Mouse (Mus musculus): ENCODE measurements around the gene Cpm. TPM values are rescaled to one million over a fixed set of nuclear protein-coding genes. Genes with fewer than 3 reads are reported as not detected.

Gene Cpm
- polyA plus RNA-seq, 1 experiment from 2014 or later, result 6.2 TPM

GRCm38 (mm10) chr10:117651587-117652377, 22.5 kb downstream of the Cpm start:
- Histone ChIP-seq H3K4me3 (no peak overlapping the region), H3K27me3 (no peaks in the 10 kb centered on the region), H3K9ac (no peak overlapping the region), H3K27ac (replicated peaks) (no peak overlapping the region), H3K36me3 (no peaks in the 10 kb centered on the region), H3K9me3 (no peaks in the 10 kb centered on the region), H3K4me1 (replicated peaks) (peaks cover 7% of the 10 kb centered on the region), H3K4me2 (no peak overlapping the region)
- 76% methylated on average over 10 of the region's 10 CpGs for WGBS
- no peak for ATAC-seq (ENCODE audit: low read depth)

GRCm38 (mm10) chr10:117652378-117652774, 23.1 kb downstream of the Cpm start:
- Histone ChIP-seq H3K4me1 (replicated peaks) (peaks cover 2% of the 10 kb centered on the region), H3K36me3 (no peaks in the 10 kb centered on the region), H3K4me3 (no peak overlapping the region), H3K27ac (replicated peaks) (no peak overlapping the region), H3K4me2 (no peak overlapping the region), H3K9ac (no peak overlapping the region), H3K9me3 (no peaks in the 10 kb centered on the region), H3K27me3 (no peaks in the 10 kb centered on the region)
- no peak for ATAC-seq (ENCODE audit: low read depth)
- 92% methylated on average over 4 of the region's 4 CpGs for WGBS

- 90% methylated on average over 8 of the region's 8 CpGs for WGBS
These were observed 23.9 kb downstream of the Cpm start for GRCm38 (mm10) chr10:117652930-117653778.

DNA sequence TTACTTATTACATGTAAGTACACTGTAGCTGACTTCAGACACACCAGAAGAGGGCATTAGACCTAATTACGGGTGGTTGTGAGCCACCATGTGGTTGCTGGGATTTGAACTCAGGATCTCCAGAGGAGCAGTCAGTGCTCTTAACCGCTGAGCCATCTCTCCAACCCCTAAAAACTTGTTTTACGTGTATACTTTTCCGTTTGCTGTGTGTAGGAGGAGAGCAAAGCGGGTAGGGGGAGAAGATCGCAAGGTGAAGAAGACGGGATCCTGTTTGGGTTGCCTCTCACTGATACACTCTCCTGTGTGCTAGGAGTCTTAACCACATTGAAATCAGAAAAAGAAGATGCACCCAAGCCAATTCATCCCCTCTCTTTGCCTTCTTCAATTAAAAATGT, 24.5 kb downstream of the Cpm start:
- Histone ChIP-seq H3K4me2 (no peak overlapping the region), H3K4me1 (replicated peaks) (no peaks in the 10 kb centered on the region), H3K36me3 (no peaks in the 10 kb centered on the region), H3K27ac (replicated peaks) (no peak overlapping the region), H3K9ac (no peak overlapping the region), H3K9me3 (no peaks in the 10 kb centered on the region), H3K4me3 (no peak overlapping the region), H3K27me3 (no peaks in the 10 kb centered on the region)
- no peak for ATAC-seq (ENCODE audit: low read depth)
- 93% methylated on average over 7 of the region's 7 CpGs for whole genome bisulfite sequencing

More at GRCm38 (mm10) chr10:117652930-117653778, 23.9 kb downstream of the Cpm start:
- H3K9ac ChIP-seq, result no peak overlapping the region
- no peak overlapping the region for H3K4me2 ChIP-seq
- H3K36me3 ChIP-seq, result no peaks in the 10 kb centered on the region
- no peaks in the 10 kb centered on the region for H3K27me3 ChIP-seq
- ATAC-seq (ENCODE audit: low read depth), result no peak
- no peak overlapping the region for H3K4me3 ChIP-seq
- H3K9me3 ChIP-seq, result no peaks in the 10 kb centered on the region
- no peaks in the 10 kb centered on the region for H3K4me1 ChIP-seq (replicated peaks)
- H3K27ac ChIP-seq (replicated peaks), result no peak overlapping the region

- Histone ChIP-seq H3K36me3 (no peaks in the 10 kb centered on the region), H3K9me3 (no peaks in the 10 kb centered on the region), H3K27me3 (no peaks in the 10 kb centered on the region), H3K4me1 (replicated peaks) (no peaks in the 10 kb centered on the region), H3K27ac (replicated peaks) (no peak overlapping the region), H3K4me3 (no peak overlapping the region), H3K9ac (no peak overlapping the region), H3K4me2 (no peak overlapping the region)
- ATAC-seq (ENCODE audit: low read depth), result no peak
- WGBS, result 86% methylated on average over 3 of the region's 3 CpGs
These were observed 25.4 kb downstream of the Cpm start for GRCm38 (mm10) chr10:117654576-117655123.

GRCm38 (mm10) chr10:117655460-117655859, 26.2 kb downstream of the Cpm start:
- no peak for ATAC-seq (ENCODE audit: low read depth)
- Histone ChIP-seq H3K4me1 (replicated peaks) (no peaks in the 10 kb centered on the region), H3K27ac (replicated peaks) (no peak overlapping the region), H3K4me3 (no peak overlapping the region), H3K36me3 (no peaks in the 10 kb centered on the region), H3K9ac (no peak overlapping the region), H3K27me3 (no peaks in the 10 kb centered on the region), H3K4me2 (no peak overlapping the region), H3K9me3 (no peaks in the 10 kb centered on the region)
- 93% methylated on average over 9 of the region's 9 CpGs for WGBS

DNA sequence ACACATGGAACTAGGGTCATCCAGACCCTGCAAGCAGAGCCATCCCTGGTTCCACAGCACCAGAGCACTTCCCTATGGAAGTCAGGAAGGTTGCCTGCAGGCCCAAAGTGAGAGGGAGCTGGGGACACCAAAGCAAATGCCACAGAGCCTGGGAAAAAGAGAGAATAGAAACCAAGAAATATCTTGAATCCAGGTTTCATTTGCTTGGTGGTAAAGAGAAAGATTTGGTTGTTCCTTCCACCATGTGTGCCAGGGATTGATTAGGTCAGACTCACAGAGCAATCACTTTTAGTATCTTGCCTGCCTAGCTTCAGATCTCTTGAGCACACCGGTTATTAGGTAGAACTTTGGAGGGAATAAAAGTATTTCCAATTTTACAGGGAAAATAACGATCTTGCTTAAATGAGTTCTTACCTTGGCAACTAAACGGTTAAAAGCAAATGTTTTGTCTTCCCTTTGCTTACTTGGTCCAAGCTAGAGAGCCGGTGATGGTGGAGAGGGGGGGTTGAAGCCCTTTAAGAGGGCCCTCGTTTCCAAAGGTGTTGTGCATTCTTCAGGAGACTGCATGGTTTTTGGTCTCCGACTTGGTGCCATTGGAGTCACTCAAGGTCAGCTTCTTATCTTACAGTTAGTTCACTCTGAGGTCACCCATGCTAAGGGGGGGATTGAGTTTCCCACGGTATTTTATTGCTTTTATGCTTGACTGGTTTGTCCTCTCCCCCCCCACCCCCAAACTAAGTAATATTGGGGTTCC, 26.8 kb downstream of the Cpm start:
- Histone ChIP-seq H3K9me3 (no peaks in the 10 kb centered on the region), H3K4me1 (replicated peaks) (no peaks in the 10 kb centered on the region), H3K27ac (replicated peaks) (no peak overlapping the region), H3K36me3 (no peaks in the 10 kb centered on the region), H3K27me3 (no peaks in the 10 kb centered on the region), H3K4me3 (no peak overlapping the region), H3K4me2 (no peak overlapping the region), H3K9ac (no peak overlapping the region)
- WGBS, result 72% methylated on average over 7 of the region's 7 CpGs
- no peak for ATAC-seq (ENCODE audit: low read depth)

DNA sequence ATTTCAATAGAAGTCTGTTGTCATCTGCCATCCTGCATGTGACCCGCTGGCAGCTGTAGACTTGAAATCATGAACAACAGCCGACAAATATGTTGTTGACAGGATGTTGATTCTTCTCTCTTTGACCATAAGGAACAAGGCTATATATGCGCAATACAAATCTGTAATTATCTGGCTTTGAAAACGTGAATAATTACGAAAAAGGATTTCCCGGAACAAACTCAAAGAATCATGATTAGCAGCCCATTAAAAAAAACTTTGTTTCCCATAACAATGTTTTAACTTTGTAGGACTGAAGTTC, 27.3 kb downstream of the Cpm start:
- no peak for ATAC-seq (ENCODE audit: low read depth)
- no peaks in the 10 kb centered on the region for H3K4me1 ChIP-seq (replicated peaks)
- no peak overlapping the region for H3K4me2 ChIP-seq
- H3K27me3 ChIP-seq, result no peaks in the 10 kb centered on the region
- H3K27ac ChIP-seq (replicated peaks), result no peak overlapping the region
- H3K9me3 ChIP-seq, result no peaks in the 10 kb centered on the region
- H3K4me3 ChIP-seq, result no peak overlapping the region
- no peak overlapping the region for H3K9ac ChIP-seq
- H3K36me3 ChIP-seq, result no peaks in the 10 kb centered on the region
- WGBS, result 93% methylated on average over 6 of the region's 6 CpGs

DNA sequence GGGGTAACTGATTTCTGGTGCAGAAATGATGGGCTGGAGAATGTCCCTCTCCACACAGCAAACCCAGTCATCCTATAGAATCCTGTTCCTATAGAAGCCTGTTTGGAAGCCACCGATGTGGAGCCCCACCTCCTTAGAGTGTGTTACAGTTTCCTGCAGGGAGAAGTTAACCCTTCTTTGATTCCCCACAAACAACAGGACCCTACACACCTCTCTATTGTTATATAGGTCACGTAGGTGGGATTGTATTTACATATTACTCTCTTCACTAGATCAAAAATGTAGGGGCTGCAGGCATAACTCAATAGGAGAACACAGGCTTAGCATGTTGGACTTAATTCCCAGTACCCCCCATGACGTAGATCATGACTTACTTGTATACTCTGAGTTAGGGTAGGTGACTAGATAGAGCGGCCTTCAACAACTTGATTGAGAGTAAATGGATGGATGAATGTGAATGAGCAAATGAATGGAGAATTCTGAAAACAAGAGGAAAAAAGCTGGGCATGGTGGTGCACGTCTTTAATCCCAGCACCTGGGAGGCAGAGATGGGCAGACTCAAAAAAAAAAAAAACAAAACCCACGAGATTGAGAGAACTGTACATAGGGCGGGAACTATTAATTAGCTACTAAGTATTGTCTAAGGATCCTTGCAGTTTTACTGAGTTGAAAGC, 27.8 kb downstream of the Cpm start:
- Histone ChIP-seq H3K4me2 (no peak overlapping the region), H3K4me3 (no peak overlapping the region), H3K4me1 (replicated peaks) (no peaks in the 10 kb centered on the region), H3K9ac (no peak overlapping the region), H3K27me3 (no peaks in the 10 kb centered on the region), H3K27ac (replicated peaks) (no peak overlapping the region), H3K36me3 (no peaks in the 10 kb centered on the region), H3K9me3 (no peaks in the 10 kb centered on the region)
- no peak for ATAC-seq (ENCODE audit: low read depth)
- WGBS, result 89% methylated on average over 7 of the region's 7 CpGs

DNA sequence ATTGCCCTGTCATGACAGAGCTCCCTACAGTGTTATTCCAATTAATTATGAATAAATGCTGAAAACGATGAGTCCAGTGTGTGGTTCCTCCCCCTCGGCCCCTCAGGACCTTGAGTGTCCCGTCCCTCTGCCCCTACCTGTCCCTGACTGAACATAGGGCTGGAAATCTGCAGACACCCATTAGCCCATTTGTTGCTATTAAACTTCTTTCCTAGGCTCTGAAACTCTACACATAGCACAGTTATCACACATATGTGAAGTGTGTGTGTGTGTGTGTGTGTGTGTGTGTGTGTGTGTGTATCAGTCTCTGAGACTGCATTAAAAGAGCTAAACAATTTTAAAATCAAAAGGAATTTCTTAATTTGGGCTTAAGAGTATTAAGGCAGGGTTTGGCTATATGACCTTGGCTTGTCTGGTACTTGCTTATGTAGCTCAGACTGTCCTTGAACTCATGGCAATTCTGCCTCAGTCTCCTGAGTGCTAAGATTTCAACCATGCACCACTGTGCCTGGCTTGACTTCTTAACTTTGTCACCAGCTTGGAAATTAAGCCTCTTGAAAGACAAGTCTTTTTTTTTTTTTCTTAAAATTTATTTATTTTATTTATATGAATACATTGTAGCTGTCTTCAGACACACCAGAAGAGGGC, 28.5 kb downstream of the Cpm start:
- H3K4me2 ChIP-seq, result no peak overlapping the region
- WGBS, result 94% methylated on average over 3 of the region's 3 CpGs
- no peaks in the 10 kb centered on the region for H3K4me1 ChIP-seq (replicated peaks)
- no peaks in the 10 kb centered on the region for H3K9me3 ChIP-seq
- no peak for ATAC-seq (ENCODE audit: low read depth)
- no peak overlapping the region for H3K9ac ChIP-seq
- no peaks in the 10 kb centered on the region for H3K27me3 ChIP-seq
- no peak overlapping the region for H3K27ac ChIP-seq (replicated peaks)
- H3K36me3 ChIP-seq, result no peaks in the 10 kb centered on the region
- no peak overlapping the region for H3K4me3 ChIP-seq
